Mouse (Mus musculus) spleen, postnatal 14 days (tissue): ENCODE data around the gene Adam23.

Source experiments
- DNase-seq, 2 experiments: peaks; one replicate each; pipeline ENCODE4 v3.0.0; 2021 to 2022; ENCODE audit warnings: low spot score in 2 of 2

Adam23 gene

GRCm38 (mm10) chr1:63445656-63446046, at the start of gene Adam23:
Gene Adam23 (plus strand): TSS chr1:63445891.
- no peak for DNase-seq

- DNase-seq, result no peak
These were observed 44.6 kb upstream of the Adam23 start for GRCm38 (mm10) chr1:63401130-63401529.

GRCm38 (mm10) chr1:63403601-63404000, 42.1 kb upstream of the Adam23 start:
- no peak for DNase-seq

GRCm38 (mm10) chr1:63408344-63408743, 37.3 kb upstream of the Adam23 start:
- no peak for DNase-seq

- no peak for DNase-seq
These were observed 27.2 kb upstream of the Adam23 start for GRCm38 (mm10) chr1:63418491-63418890.

GRCm38 (mm10) chr1:63430668-63431067, 15.0 kb upstream of the Adam23 start:
- DNase-seq, result no peak

- DNase-seq, result no peak
These were observed 14.5 kb upstream of the Adam23 start for GRCm38 (mm10) chr1:63431166-63431565.

GRCm38 (mm10) chr1:63431842-63432241, 13.8 kb upstream of the Adam23 start:
- no peak for DNase-seq

- DNase-seq, result no peak
These were observed 11.6 kb upstream of the Adam23 start for GRCm38 (mm10) chr1:63434052-63434451.

GRCm38 (mm10) chr1:63437529-63437928, 8.2 kb upstream of the Adam23 start:
- no peak for DNase-seq

- no peak for DNase-seq
These were observed 3.5 kb upstream of the Adam23 start for GRCm38 (mm10) chr1:63442186-63442585.

- DNase-seq, result no peak
These were observed 3.1 kb upstream of the Adam23 start for GRCm38 (mm10) chr1:63442616-63443015.

GRCm38 (mm10) chr1:63445149-63445609, 512 bp upstream of the Adam23 start:
- DNase-seq, result no peak

- no peak for DNase-seq
These were observed 485 bp downstream of the Adam23 start for GRCm38 (mm10) chr1:63446047-63446704.

GRCm38 (mm10) chr1:63446721-63447120, 1.0 kb downstream of the Adam23 start:
- DNase-seq, result no peak

- DNase-seq, result no peak
These were observed 4.4 kb downstream of the Adam23 start for GRCm38 (mm10) chr1:63450091-63450490.

- no peak for DNase-seq
These were observed 7.7 kb downstream of the Adam23 start for GRCm38 (mm10) chr1:63453332-63453887.

- DNase-seq, result no peak
These were observed 12.3 kb downstream of the Adam23 start for GRCm38 (mm10) chr1:63457801-63458519.

- DNase-seq, result no peak
These were observed 13.5 kb downstream of the Adam23 start for GRCm38 (mm10) chr1:63459151-63459550.

- no peak for DNase-seq
These were observed 14.2 kb downstream of the Adam23 start for GRCm38 (mm10) chr1:63459926-63460325.

GRCm38 (mm10) chr1:63464441-63464840, 18.8 kb downstream of the Adam23 start:
- DNase-seq, result no peak

GRCm38 (mm10) chr1:63473272-63473671, 27.6 kb downstream of the Adam23 start:
- DNase-seq, result no peak

- no peak for DNase-seq
These were observed 28.0 kb downstream of the Adam23 start for GRCm38 (mm10) chr1:63473696-63474095.
